Mouse (Mus musculus) midbrain, embryonic 12.5 days (tissue): ENCODE results near the gene Hspg2. TPM values are rescaled to one million over a fixed set of nuclear protein-coding genes. Genes with fewer than 3 reads are reported as not detected.
"Not testable (repeated sequence)": the region's sequence is repeated elsewhere in the genome, so short reads cannot be mapped to it uniquely, and the experiment has no call there.

ENCODE experiments used
- ATAC-seq: fragments of 200-750 bp; cut with Nextera tagmentation; 2 replicates; pipeline ENCODE4 v1.8.0; 2017; ENCODE audit warnings: low read depth, moderate TSS enrichment, moderate library complexity; ENCODE audit not compliant: low FRiP score
- H3K27ac ChIP-seq: fragments of 300-500 bp; sonication (generic); replicated peaks from 2 replicates; pipeline ENCODE4 v1.5.1; 2016; ENCODE audit warnings: mild to moderate bottlenecking
- H3K27me3 ChIP-seq: fragments of 300-500 bp; sonication (generic); 2 replicates; pipeline ENCODE4 v1.6.1; 2016; ENCODE audit warnings: mild to moderate bottlenecking
- H3K36me3 ChIP-seq: fragments of 300-500 bp; sonication (generic); 2 replicates; pipeline ENCODE4 v1.6.1; 2016
- H3K4me1 ChIP-seq: fragments of 300-500 bp; sonication (generic); 2 replicates; pipeline ENCODE4 v1.6.1; 2016
- H3K4me2 ChIP-seq: fragments of 300-500 bp; sonication (generic); replicated peaks from 2 replicates; pipeline ENCODE4 v1.6.1; 2016; ENCODE audit warnings: mild to moderate bottlenecking, moderate library complexity
- H3K4me3 ChIP-seq: fragments of 300-500 bp; sonication (generic); 2 replicates; pipeline ENCODE4 v1.5.1; 2016; ENCODE audit warnings: mild to moderate bottlenecking
- H3K9ac ChIP-seq: fragments of 300-500 bp; sonication (generic); replicated peaks from 2 replicates; pipeline ENCODE4 v1.6.1; 2016; ENCODE audit warnings: mild to moderate bottlenecking, moderate library complexity
- H3K9me3 ChIP-seq: fragments of 300-500 bp; sonication (generic); 2 replicates; pipeline ENCODE4 v1.6.1; 2016; ENCODE audit warnings: mild to moderate bottlenecking
- WGBS: fragments of 180-500 bp; shearing (Covaris S2); methylation state at CpG from one replicate; pipeline ENCODE4 v1.1.7; 2016; 5-methylcytosine and 5-hydroxymethylcytosine counted together
- polyA plus RNA-seq: library from polyadenylated mRNA; unstranded; fragments of >200 nt; fragmentation: Nextera tagmentation; extraction: Ambion mirVana; gene quantifications from 2 replicates; pipeline ENCODE4 v1.2.1, GENCODE M21; 2016

Gene Hspg2
- polyA plus RNA-seq, 1 experiment from 2014 or later: 9.5 TPM

- Histone ChIP-seq H3K36me3 (peaks cover 28% of the 10 kb centered on the region; the same call in 1 of the 2 replicates), H3K9ac (no peak overlapping the region), H3K27me3 (no peaks in the 10 kb centered on the region), H3K27ac (no peak overlapping the region), H3K4me2 (no peak overlapping the region), H3K4me1 (no peaks in the 10 kb centered on the region), H3K9me3 (no peaks in the 10 kb centered on the region), H3K4me3 (no peak overlapping the region)
- WGBS: 97% methylated on average over 17 of the region's 17 CpGs
- no peak for ATAC-seq
Measured at GRCm38 (mm10) chr4:137553466-137553865, 84.9 kb downstream of the Hspg2 start.

DNA sequence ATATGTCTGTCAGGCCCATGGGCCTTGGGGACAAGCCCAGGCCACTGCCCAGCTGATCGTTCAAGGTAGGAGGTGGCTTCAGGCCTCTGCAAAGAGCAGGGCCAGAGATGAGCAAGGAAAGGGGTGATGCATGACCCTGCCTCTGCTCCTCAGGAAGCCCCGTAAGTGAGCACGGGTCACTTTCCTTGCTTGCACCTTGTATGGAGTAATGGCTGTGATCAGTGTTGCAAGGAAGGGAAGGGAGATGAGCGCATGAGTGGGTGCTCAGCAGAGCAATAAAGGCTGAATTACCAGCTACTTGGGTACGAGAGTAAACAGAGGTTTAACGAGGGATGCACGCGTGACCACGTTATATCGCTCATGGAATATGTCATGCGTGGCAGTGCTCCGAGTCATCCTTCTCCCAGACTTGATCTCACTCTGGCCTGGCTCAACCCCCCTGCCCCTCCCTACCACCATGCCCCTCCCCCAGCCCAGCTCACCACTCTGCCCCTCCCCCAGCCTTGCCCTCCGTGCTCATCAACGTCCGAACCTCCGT lies 88.2 kb downstream of the Hspg2 start:
- no peak overlapping the region for H3K9ac ChIP-seq
- H3K4me3 ChIP-seq: no peak overlapping the region
- no peak overlapping the region for H3K27ac ChIP-seq
- 89% methylated on average over 16 of the region's 16 CpGs for WGBS
- no peak for ATAC-seq
- H3K9me3 ChIP-seq: no peaks in the 10 kb centered on the region
- H3K36me3 ChIP-seq: peaks cover 22% of the 10 kb centered on the region; the same call in 1 of the 2 replicates
- H3K4me1 ChIP-seq: no peaks in the 10 kb centered on the region
- no peaks in the 10 kb centered on the region for H3K27me3 ChIP-seq
- H3K4me2 ChIP-seq: no peak overlapping the region

GRCm38 (mm10) chr4:137569873-137570272 lies 101.3 kb downstream of the Hspg2 start:
- WGBS: 80% methylated on average over 9 of the region's 9 CpGs

DNA sequence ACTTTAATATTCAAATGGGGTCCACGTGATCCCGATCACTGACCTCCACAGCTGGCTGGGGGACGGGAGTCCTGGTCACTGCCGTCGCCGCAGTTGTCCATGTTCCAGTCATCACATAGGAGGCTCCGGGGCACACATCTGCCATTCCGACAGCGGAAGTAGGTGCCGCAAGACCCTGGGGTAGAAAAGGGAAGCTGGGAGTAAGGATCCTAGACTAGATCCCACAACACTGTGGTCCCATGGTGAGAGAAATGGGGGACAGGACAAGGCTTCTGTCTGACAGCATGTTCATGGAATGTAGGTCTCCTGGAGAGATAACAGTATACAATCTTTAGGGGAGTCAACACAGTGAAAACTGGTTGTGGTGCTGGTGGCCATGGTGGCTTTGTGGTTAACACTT lies 105.9 kb downstream of the Hspg2 start, which contains the start of gene Ldlrad2:
Gene Ldlrad2, minus strand, starts transcription at position 101 of the 400 bp plus-strand sequence.
- 87% methylated on average over 10 of the region's 10 CpGs for WGBS
- no peak for ATAC-seq
- peaks cover 5% of the 10 kb centered on the region; the same call in 1 of the 2 replicates for H3K4me1 ChIP-seq
- no peaks in the 10 kb centered on the region for H3K9me3 ChIP-seq
- H3K36me3 ChIP-seq: no peaks in the 10 kb centered on the region
- no peak within 1 kb of the TSS for H3K4me3 ChIP-seq
- H3K27ac ChIP-seq: no peak within 1 kb of the TSS
- no peak within 1 kb of the TSS for H3K9ac ChIP-seq
- H3K4me2 ChIP-seq: no peak within 1 kb of the TSS
- H3K27me3 ChIP-seq: peaks cover 20% of the 10 kb centered on the region

More at GRCm38 (mm10) chr4:137569873-137570272, 101.3 kb downstream of the Hspg2 start:
- Histone ChIP-seq H3K4me1 (no peaks in the 10 kb centered on the region), H3K27ac (no peak overlapping the region), H3K9ac (no peak overlapping the region), H3K4me3 (no peak overlapping the region), H3K36me3 (no peaks in the 10 kb centered on the region), H3K9me3 (no peaks in the 10 kb centered on the region), H3K27me3 (no peaks in the 10 kb centered on the region), H3K4me2 (no peak overlapping the region)
- no peak for ATAC-seq

- WGBS: 92% methylated on average over 12 of the region's 12 CpGs
Measured at GRCm38 (mm10) chr4:137577486-137577885, 108.9 kb downstream of the Hspg2 start.

GRCm38 (mm10) chr4:137578181-137578845 lies 109.7 kb downstream of the Hspg2 start:
- peak overlapping the region; percentile 39; the same call in 1 of the 2 replicates for H3K9ac ChIP-seq
- H3K4me1 ChIP-seq: peaks cover 11% of the 10 kb centered on the region
- H3K4me3 ChIP-seq: peak overlapping the region; percentile 43
- ATAC-seq: no peak
- no peak overlapping the region for H3K27ac ChIP-seq
- H3K27me3 ChIP-seq: peaks cover 26% of the 10 kb centered on the region
- H3K9me3 ChIP-seq: no peaks in the 10 kb centered on the region
- H3K36me3 ChIP-seq: no peaks in the 10 kb centered on the region
- WGBS: 6% methylated on average over 39 of the region's 39 CpGs
- H3K4me2 ChIP-seq: peak overlapping the region; percentile 67

More at GRCm38 (mm10) chr4:137577486-137577885, 108.9 kb downstream of the Hspg2 start:
- Histone ChIP-seq H3K36me3 (no peaks in the 10 kb centered on the region), H3K9me3 (no peaks in the 10 kb centered on the region), H3K9ac (no peak overlapping the region), H3K27ac (no peak overlapping the region), H3K4me1 (peaks cover 11% of the 10 kb centered on the region), H3K4me2 (no peak overlapping the region), H3K4me3 (no peak overlapping the region), H3K27me3 (peaks cover 26% of the 10 kb centered on the region)
- ATAC-seq: no peak

- 50% methylated on average over 4 of the region's 4 CpGs for WGBS
- no peak overlapping the region for H3K9ac ChIP-seq
- no peaks in the 10 kb centered on the region for H3K9me3 ChIP-seq
- H3K4me2 ChIP-seq: no peak overlapping the region
- no peaks in the 10 kb centered on the region for H3K36me3 ChIP-seq
- peaks cover 26% of the 10 kb centered on the region for H3K27me3 ChIP-seq
- ATAC-seq: no peak
- no peak overlapping the region for H3K4me3 ChIP-seq
- peaks cover 11% of the 10 kb centered on the region for H3K4me1 ChIP-seq
- no peak overlapping the region for H3K27ac ChIP-seq
Measured at GRCm38 (mm10) chr4:137579789-137580188, 111.2 kb downstream of the Hspg2 start.

- Histone ChIP-seq H3K9ac (no peak overlapping the region), H3K27ac (no peak overlapping the region), H3K9me3 (no peaks in the 10 kb centered on the region), H3K4me1 (peaks cover 11% of the 10 kb centered on the region), H3K36me3 (no peaks in the 10 kb centered on the region), H3K27me3 (peaks cover 26% of the 10 kb centered on the region), H3K4me3 (no peak overlapping the region), H3K4me2 (no peak overlapping the region)
- ATAC-seq: no peak
- WGBS: 62% methylated on average over 2 of the region's 2 CpGs
Measured at GRCm38 (mm10) chr4:137580299-137580698, 111.7 kb downstream of the Hspg2 start.

GRCm38 (mm10) chr4:137581815-137582214 lies 113.2 kb downstream of the Hspg2 start:
- no peaks in the 10 kb centered on the region for H3K9me3 ChIP-seq
- peaks cover 26% of the 10 kb centered on the region for H3K27me3 ChIP-seq
- H3K36me3 ChIP-seq: no peaks in the 10 kb centered on the region
- ATAC-seq: no peak
- no peak overlapping the region for H3K4me2 ChIP-seq
- no peak overlapping the region for H3K9ac ChIP-seq
- no peak overlapping the region for H3K27ac ChIP-seq
- peaks cover 11% of the 10 kb centered on the region for H3K4me1 ChIP-seq
- 33% methylated on average over 3 of the region's 3 CpGs for WGBS
- H3K4me3 ChIP-seq: no peak overlapping the region

- not testable (repeated sequence) for H3K27me3 ChIP-seq, H3K36me3 ChIP-seq, H3K4me1 ChIP-seq, H3K27ac ChIP-seq, H3K9me3 ChIP-seq, ATAC-seq, H3K4me2 ChIP-seq, H3K9ac ChIP-seq, H3K4me3 ChIP-seq
- WGBS: 81% methylated on average over 2 of the region's 3 CpGs
Measured at GRCm38 (mm10) chr4:137589095-137589494, 120.5 kb downstream of the Hspg2 start.

- Histone ChIP-seq H3K27me3 (no peaks in the 10 kb centered on the region), H3K4me1 (0 out of 2 replicates have a peak, but pooled peaks cover 2% of the 10 kb centered on the region), H3K4me3 (no peak overlapping the region), H3K9me3 (no peaks in the 10 kb centered on the region), H3K4me2 (no peak overlapping the region), H3K9ac (no peak overlapping the region), H3K36me3 (no peaks in the 10 kb centered on the region), H3K27ac (no peak overlapping the region)
- ATAC-seq: no peak
- 93% methylated on average over 3 of the region's 3 CpGs for WGBS
Measured at GRCm38 (mm10) chr4:137589586-137589985, 121.0 kb downstream of the Hspg2 start.

DNA sequence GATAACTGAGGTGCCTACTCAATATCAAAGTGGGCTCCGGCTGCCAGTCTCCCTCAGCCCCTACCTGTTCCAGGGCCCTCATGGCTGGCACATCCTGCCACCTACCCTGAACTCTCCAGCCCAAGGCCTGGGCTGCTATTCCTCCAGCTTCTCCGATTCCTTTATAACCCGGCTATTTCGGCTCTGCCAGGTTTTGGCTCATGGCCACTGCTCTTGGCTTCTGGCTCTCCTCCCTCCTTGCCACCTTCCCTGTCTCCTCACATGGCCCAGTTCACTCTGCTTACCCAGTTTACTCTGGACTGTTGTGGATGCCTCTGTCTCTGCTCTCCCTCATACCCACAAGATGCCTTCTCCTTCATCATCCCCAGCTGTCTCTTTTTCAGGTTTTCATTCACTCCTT lies 122.4 kb downstream of the Hspg2 start:
- WGBS: 91% methylated on average over 4 of the region's 4 CpGs
- Histone ChIP-seq H3K9me3 (no peaks in the 10 kb centered on the region), H3K27ac (no peak overlapping the region), H3K36me3 (no peaks in the 10 kb centered on the region), H3K4me2 (no peak overlapping the region), H3K4me3 (no peak overlapping the region), H3K4me1 (peaks cover 14% of the 10 kb centered on the region), H3K9ac (no peak overlapping the region), H3K27me3 (no peaks in the 10 kb centered on the region)
- ATAC-seq: no peak
